Mouse (Mus musculus) lung, postnatal 0 days (tissue): Measurements from ENCODE around the gene Napb. TPM values are rescaled to one million over a fixed set of nuclear protein-coding genes. Genes with fewer than 3 reads are reported as not detected.

Experiments
- ATAC-seq: fragments of 200-750 bp; cut with Nextera tagmentation; 2 replicates; pipeline ENCODE4 v1.8.0; 2017; ENCODE audit warnings: moderate library complexity
- DNase-seq: peaks from one replicate; pipeline ENCODE4 v3.0.0-alpha.2; 2016; ENCODE audit warnings: low spot score
- H3K27ac ChIP-seq: fragments of 300-500 bp; sonication (generic); 2 replicates; pipeline ENCODE4 v1.5.1; 2014; ENCODE audit warnings: antibody characterized with exemption, mild to moderate bottlenecking, low read length, mixed read lengths
- H3K27me3 ChIP-seq: fragments of 300-500 bp; sonication (generic); replicated peaks from 2 replicates; pipeline ENCODE4 v1.6.1; 2014; ENCODE audit warnings: low read length, mixed read lengths; ENCODE audit not compliant: insufficient read depth
- H3K36me3 ChIP-seq: fragments of 300-500 bp; sonication (generic); 2 replicates; pipeline ENCODE4 v1.6.1; 2014; ENCODE audit warnings: low read length, mixed read lengths; ENCODE audit not compliant: insufficient read depth
- H3K4me1 ChIP-seq: fragments of 300-500 bp; sonication (generic); 2 replicates; pipeline ENCODE4 v1.6.1; 2014; ENCODE audit warnings: antibody characterized with exemption, low read depth, low read length, mixed read lengths; ENCODE audit not compliant: insufficient read depth
- H3K4me2 ChIP-seq: fragments of 300-500 bp; sonication (generic); replicated peaks from 2 replicates; pipeline ENCODE4 v1.6.1; 2014; ENCODE audit warnings: low read depth, mild to moderate bottlenecking, low read length, moderate library complexity, mixed read lengths
- H3K4me3 ChIP-seq: fragments of 300-500 bp; sonication (generic); 2 replicates; pipeline ENCODE4 v1.5.1; 2014; ENCODE audit warnings: low read depth, low read length
- H3K9ac ChIP-seq: fragments of 300-500 bp; sonication (generic); replicated peaks from 2 replicates; pipeline ENCODE4 v1.6.1; 2014; ENCODE audit warnings: low read depth, mild to moderate bottlenecking
- H3K9me3 ChIP-seq: fragments of 300-500 bp; sonication (generic); 2 replicates; pipeline ENCODE4 v1.6.1; 2016; ENCODE audit warnings: low read length, mixed read lengths
- CTCF ChIP-seq: IDR thresholded peaks from 2 replicates; pipeline ENCODE4 v1.5.1; 2016; ENCODE audit warnings: antibody characterized with exemption, mild to moderate bottlenecking
- EP300 ChIP-seq: IDR thresholded peaks from 2 replicates; pipeline ENCODE4 v1.6.1; 2016; ENCODE audit warnings: antibody characterized with exemption, mild to moderate bottlenecking, control low read depth
- WGBS: fragments of 180-500 bp; shearing (Covaris S2); extraction: QIAGEN DNeasy Blood & Tissue Kit; methylation state at CpG from one replicate; pipeline ENCODE4 v1.1.7; 2014; 5-methylcytosine and 5-hydroxymethylcytosine counted together
- polyA plus RNA-seq: library from polyadenylated mRNA; unstranded; fragments of >200 nt; fragmentation: Nextera tagmentation; extraction: Ambion mirVana; gene quantifications from 2 replicates; pipeline ENCODE4 v1.2.1, GENCODE M21; 2015

Gene Napb
- polyA plus RNA-seq, 1 experiment from 2014 or later: 1.4 TPM

DNA sequence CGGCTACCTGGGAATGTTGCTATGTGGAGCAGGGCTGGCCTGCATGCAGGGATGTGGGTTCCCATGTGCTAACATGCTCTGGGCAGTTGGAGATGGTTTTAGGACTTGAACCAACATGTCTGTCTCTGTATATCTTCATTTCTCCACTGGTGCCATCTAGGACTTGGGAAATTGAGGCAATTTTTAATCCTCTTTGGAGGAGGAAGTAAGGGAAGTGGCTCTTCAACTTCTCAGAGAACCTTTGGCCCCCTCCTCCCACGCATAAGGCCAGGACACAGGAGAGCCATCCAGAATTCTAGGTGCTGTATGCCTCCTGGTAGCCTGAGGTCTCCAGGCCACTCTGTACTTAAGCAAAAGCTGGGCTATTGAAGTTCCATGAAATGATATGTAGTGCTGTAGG is 47.3 kb downstream of the Napb start:
- Histone ChIP-seq H3K27me3 (no peaks in the 10 kb centered on the region), H3K9me3 (no peaks in the 10 kb centered on the region), H3K36me3 (peaks cover 9% of the 10 kb centered on the region), H3K4me2 (no peak overlapping the region), H3K9ac (no peak overlapping the region), H3K4me3 (no peak overlapping the region), H3K4me1 (peaks cover 4% of the 10 kb centered on the region; the same call in 1 of the 2 replicates), H3K27ac (no peak overlapping the region)
- TF ChIP-seq CTCF (no peak), EP300 (no peak)
- 86% methylated on average over 2 of the region's 2 CpGs for WGBS
- ATAC-seq: no peak
- DNase-seq: no peak

DNA sequence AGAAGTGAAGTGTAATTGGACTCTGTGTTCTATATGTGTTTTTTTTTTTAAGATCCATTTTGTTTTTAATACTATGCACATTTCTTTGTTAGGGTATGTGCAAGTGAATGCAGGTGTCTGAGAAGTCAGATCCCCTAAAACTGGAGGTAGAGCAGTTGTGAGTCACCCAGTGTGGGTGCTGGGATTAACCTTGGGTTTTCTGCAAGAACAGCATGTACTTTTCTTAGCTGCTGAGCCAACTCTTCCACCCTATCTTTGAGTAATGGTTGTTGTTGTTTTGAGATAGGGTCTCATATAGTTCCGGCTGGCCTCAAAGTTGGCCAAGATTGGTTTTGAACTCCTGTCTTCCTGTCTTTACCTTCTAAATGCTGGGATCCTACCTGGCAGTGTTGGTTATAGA is 49.2 kb downstream of the Napb start:
- no peak for TF ChIP-seq CTCF
- H3K4me1 ChIP-seq: peaks cover 4% of the 10 kb centered on the region; the same call in 1 of the 2 replicates
- WGBS: 94% methylated on average over 1 of the region's 1 CpGs
- H3K9ac ChIP-seq: no peak overlapping the region
- no peaks in the 10 kb centered on the region for H3K9me3 ChIP-seq
- no peak overlapping the region for H3K4me2 ChIP-seq
- peaks cover 5% of the 10 kb centered on the region; the same call in 1 of the 2 replicates for H3K36me3 ChIP-seq
- H3K4me3 ChIP-seq: no peak overlapping the region
- H3K27me3 ChIP-seq: no peaks in the 10 kb centered on the region
- DNase-seq: no peak
- ATAC-seq: no peak
- H3K27ac ChIP-seq: no peak overlapping the region

DNA sequence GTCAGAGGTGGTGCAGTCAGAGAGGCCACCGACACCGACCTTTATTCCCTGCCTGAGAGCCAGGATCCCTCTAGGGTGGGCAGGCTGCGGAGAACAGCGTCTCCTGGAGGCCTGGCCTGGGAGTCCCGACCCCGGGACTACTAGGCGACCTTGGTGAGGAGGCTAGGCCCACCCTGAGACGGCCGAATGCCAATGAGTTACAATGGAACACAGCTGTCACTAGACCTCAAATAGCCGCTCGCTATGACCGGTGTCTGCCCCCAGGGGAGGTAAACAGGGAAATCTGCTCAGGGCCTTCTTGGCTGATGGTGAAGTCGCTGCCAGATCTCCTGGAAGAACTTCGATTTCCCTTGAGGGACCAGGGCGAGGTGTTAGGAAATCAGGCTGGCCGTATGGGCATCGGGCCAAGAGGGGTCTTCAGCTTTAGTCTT is 50.8 kb downstream of the Napb start:
- Histone ChIP-seq H3K4me1 (peaks cover 4% of the 10 kb centered on the region; the same call in 1 of the 2 replicates), H3K36me3 (peaks cover 5% of the 10 kb centered on the region; the same call in 1 of the 2 replicates), H3K9ac (peak overlapping the region; percentile 69), H3K4me3 (peak overlapping the region; percentile 77), H3K9me3 (no peaks in the 10 kb centered on the region), H3K4me2 (peak overlapping the region; percentile 83), H3K27me3 (no peaks in the 10 kb centered on the region), H3K27ac (peak overlapping the region; percentile 93)
- DNase-seq (peak; percentile 80), ATAC-seq (peak; percentile 51)
- TF ChIP-seq EP300 (no peak), CTCF (peak; percentile 72)
- 4% methylated on average over 17 of the region's 17 CpGs for WGBS

DNA sequence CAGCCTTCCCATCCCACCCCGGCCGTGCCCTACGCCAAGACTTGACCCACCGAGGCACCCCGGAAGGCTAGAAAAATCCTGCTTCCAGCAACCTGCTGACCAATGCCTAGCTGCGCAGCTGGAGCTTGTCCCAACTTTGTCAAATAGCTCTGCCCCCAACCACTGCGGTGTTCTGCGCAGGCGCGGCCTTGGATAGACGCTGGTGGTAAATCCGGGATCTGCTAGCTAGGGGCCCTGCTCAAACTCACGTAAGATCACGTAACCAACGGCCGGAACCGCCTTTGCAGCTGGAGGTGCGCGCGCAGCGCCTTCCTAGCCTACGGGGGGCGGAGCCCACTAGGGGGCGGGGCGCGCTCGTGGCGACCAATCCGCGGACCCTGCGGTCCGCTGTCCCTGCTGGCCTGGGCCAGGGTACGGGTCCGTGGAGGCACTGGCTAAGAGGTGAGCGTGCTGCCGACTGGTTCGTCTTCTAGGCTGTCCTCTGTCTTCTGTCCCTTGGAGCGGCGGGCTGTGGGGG is 51.4 kb downstream of the Napb start, which contains the start of gene Gzf1:
Gene Gzf1 (plus strand): TSS at position 249 of the 517 bp plus-strand sequence.
- Histone ChIP-seq H3K9ac (peak within 1 kb of the TSS; percentile 69), H3K27me3 (no peaks in the 10 kb centered on the region), H3K9me3 (no peaks in the 10 kb centered on the region), H3K4me2 (peak within 1 kb of the TSS; percentile 83), H3K36me3 (peaks cover 7% of the 10 kb centered on the region), H3K4me1 (peaks cover 4% of the 10 kb centered on the region; the same call in 1 of the 2 replicates), H3K4me3 (peak within 1 kb of the TSS; percentile 77), H3K27ac (peak within 1 kb of the TSS; percentile 93)
- TF ChIP-seq EP300: no peak
- TF ChIP-seq CTCF: peak; percentile 47
- ATAC-seq (peak; percentile 94), DNase-seq (peak; percentile 100)
- under 1% methylated on average over 36 of the region's 39 CpGs for WGBS

DNA sequence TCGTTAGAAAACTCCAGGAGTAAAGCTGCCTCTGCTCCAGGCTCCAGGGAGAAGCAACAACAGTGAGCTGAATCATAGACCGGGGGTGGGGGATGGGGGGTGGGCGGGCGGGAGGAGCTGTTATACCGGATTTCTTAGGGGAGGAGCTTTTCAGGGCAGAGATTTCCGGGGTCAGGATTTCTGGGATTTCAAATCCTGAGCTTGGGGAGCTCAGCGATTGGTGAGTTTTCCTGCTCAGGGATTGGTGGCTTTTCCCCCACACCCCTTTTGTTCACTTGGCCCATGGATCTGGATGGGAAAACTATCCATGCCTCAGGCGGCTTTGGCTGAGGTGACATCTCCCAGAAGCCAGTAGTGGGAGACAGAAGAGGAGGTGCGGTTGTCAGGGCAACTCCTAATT is 52.9 kb downstream of the Napb start:
- ATAC-seq (peak; percentile 39), DNase-seq (peak; percentile 94)
- Histone ChIP-seq H3K27ac (peak overlapping the region; percentile 93), H3K27me3 (no peaks in the 10 kb centered on the region), H3K4me3 (no peak overlapping the region), H3K9ac (no peak overlapping the region), H3K36me3 (peaks cover 5% of the 10 kb centered on the region; the same call in 1 of the 2 replicates), H3K4me2 (peak overlapping the region; percentile 83), H3K9me3 (no peaks in the 10 kb centered on the region), H3K4me1 (peaks cover 4% of the 10 kb centered on the region; the same call in 1 of the 2 replicates)
- no peak for TF ChIP-seq EP300
- no peak for TF ChIP-seq CTCF
- WGBS: 10% methylated on average over 9 of the region's 9 CpGs

DNA sequence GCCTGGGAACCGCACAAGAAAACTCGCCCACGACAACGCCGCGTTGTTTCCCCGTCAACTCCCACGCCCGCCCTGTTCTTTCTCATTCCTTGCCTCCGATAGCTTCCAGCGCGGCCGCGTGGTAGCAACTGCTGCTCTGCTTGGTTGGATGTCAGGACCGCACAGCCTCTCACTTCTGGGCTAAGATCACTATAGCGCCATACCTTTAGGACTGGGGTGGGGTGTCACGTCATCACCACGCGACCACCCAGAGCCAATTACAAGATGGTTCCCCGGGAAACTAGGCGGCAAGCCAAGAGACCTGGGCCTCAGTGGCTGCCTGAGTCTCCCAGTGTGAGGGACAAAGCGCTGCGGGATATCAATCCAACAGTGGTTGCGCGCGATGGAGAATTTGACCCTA is 54.5 kb downstream of the Napb start:
- ATAC-seq (no peak), DNase-seq (peak; percentile 57)
- Histone ChIP-seq H3K27ac (peak overlapping the region; percentile 60), H3K4me2 (peak overlapping the region; percentile 51), H3K27me3 (no peaks in the 10 kb centered on the region), H3K36me3 (peaks cover 5% of the 10 kb centered on the region; the same call in 1 of the 2 replicates), H3K4me1 (peaks cover 8% of the 10 kb centered on the region; the same call in 1 of the 2 replicates), H3K9ac (no peak overlapping the region), H3K9me3 (no peaks in the 10 kb centered on the region), H3K4me3 (peak overlapping the region; percentile 27)
- WGBS: 30% methylated on average over 26 of the region's 26 CpGs
- TF ChIP-seq CTCF (no peak), EP300 (no peak)
